Mouse (Mus musculus) small intestine, adult 2 months (tissue): ENCODE results near the gene Mfn2.

Experiments
- CTCF ChIP-seq: fragments of 200-500 bp; IDR thresholded peaks from 2 replicates; pipeline ENCODE4 v1.5.1; 2012; ENCODE audit warnings: low read depth, mild to moderate bottlenecking, control low read depth, inconsistent platforms, low read length, moderate library complexity, mixed read lengths; ENCODE audit not compliant: insufficient replicate concordance, insufficient read length; ENCODE audit errors: extremely low read depth
- POLR2A ChIP-seq: fragments of 200-500 bp; IDR thresholded peaks from 2 replicates; pipeline ENCODE4 v1.6.1; 2012; ENCODE audit warnings: low read depth, mild to moderate bottlenecking, control low read depth, inconsistent platforms, low read length, moderate library complexity

DNA sequence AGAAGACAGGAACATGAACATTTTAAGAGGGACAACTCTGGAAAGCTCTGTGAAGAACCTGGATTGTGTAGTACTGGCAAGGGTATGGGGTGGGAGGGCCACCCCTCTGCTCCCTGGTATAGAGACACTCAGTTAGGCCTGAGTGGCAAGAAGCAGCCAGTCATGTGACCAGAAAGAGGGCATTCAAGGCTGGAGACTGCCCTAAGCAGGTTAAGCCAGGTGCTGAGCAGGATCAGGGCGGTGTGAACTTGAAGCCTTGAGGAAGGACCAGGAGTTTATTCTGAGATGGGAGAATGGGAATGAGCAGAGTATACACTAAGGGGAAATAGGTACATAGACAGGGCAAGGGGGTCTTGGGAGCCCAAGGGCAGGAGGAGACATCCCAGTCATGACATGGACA lies 38.5 kb upstream of the Mfn2 start:
- TF ChIP-seq CTCF (no peak), POLR2A (no peak)
